Mouse (Mus musculus) hindbrain, embryonic 11.5 days (tissue): ENCODE measurements at regions not wholly inside any gene's neighbourhood (a gene's known extent, or its start where the extent isn't known, plus 50 kb on each side); places are given as distances from the start of the nearest gene placed in this dataset.

Experiments
- ATAC-seq: fragments of 200-750 bp; cut with Nextera tagmentation; 2 replicates; pipeline ENCODE4 v1.8.0; 2017; ENCODE audit warnings: mild to moderate bottlenecking, moderate TSS enrichment, moderate library complexity; ENCODE audit not compliant: low FRiP score
- DNase-seq: peaks from one replicate; pipeline ENCODE4 v3.0.0-alpha.2; 2015; ENCODE audit warnings: low spot score
- H3K27ac ChIP-seq: fragments of 300-500 bp; sonication (generic); 2 replicates; pipeline ENCODE4 v1.5.1; 2014; ENCODE audit warnings: mild to moderate bottlenecking, low read depth, low read length
- H3K27me3 ChIP-seq: fragments of 300-500 bp; sonication (generic); 2 replicates; pipeline ENCODE4 v1.6.1; 2014; ENCODE audit warnings: mild to moderate bottlenecking, low read length, moderate library complexity, mixed read lengths; ENCODE audit not compliant: control insufficient read depth, insufficient read depth
- H3K36me3 ChIP-seq: fragments of 300-500 bp; sonication (generic); 2 replicates; pipeline ENCODE4 v1.6.1; 2014; ENCODE audit warnings: mild to moderate bottlenecking, low read length, moderate library complexity, mixed read lengths; ENCODE audit not compliant: control insufficient read depth, insufficient read depth
- H3K4me1 ChIP-seq: fragments of 300-500 bp; sonication (generic); replicated peaks from 2 replicates; pipeline ENCODE4 v1.6.1; 2014; ENCODE audit warnings: low read length, mixed read lengths; ENCODE audit not compliant: control insufficient read depth, insufficient read depth
- H3K4me2 ChIP-seq: fragments of 300-500 bp; sonication (generic); replicated peaks from 2 replicates; pipeline ENCODE4 v1.6.1; 2014; ENCODE audit warnings: mild to moderate bottlenecking, low read depth, low read length
- H3K4me3 ChIP-seq: fragments of 300-500 bp; sonication (generic); 2 replicates; pipeline ENCODE4 v1.5.1; 2014; ENCODE audit warnings: low read depth, low read length
- H3K9ac ChIP-seq: fragments of 300-500 bp; sonication (generic); 2 replicates; pipeline ENCODE4 v1.6.1; 2014; ENCODE audit warnings: low read depth, low read length
- H3K9me3 ChIP-seq: fragments of 300-500 bp; sonication (generic); 2 replicates; pipeline ENCODE4 v1.6.1; 2016; ENCODE audit warnings: low read length; ENCODE audit not compliant: control insufficient read depth
- WGBS: fragments of 180-500 bp; shearing (Covaris S2); extraction: QIAGEN DNeasy Blood & Tissue Kit; methylation state at CpG from one replicate; pipeline ENCODE4 v1.1.7; 2014; 5-methylcytosine and 5-hydroxymethylcytosine counted together

DNA sequence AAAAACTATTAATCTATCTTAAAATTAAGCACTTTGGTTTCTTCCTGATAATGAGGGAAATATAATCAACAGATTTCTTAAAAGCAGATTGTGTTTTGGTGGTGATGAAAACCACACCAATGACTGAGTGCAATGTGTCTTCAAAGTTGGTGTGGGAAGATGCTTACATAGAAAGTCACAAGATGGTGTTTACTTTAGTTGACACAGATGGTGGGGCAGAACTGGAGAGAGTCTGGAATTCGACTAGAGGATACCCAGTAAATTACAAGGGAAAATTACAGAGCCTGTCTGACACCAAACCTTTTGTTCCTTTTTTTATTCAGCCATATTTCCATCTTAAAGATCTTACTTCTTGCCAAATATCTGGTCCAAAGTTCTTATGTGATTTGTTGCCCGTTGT, 1766.0 kb upstream of the Zeb2 start:
- Histone ChIP-seq H3K4me1 (no peaks in the 10 kb centered on the region), H3K9ac (no peak overlapping the region), H3K4me3 (no peak overlapping the region), H3K27ac (no peak overlapping the region), H3K9me3 (no peaks in the 10 kb centered on the region), H3K4me2 (no peak overlapping the region), H3K36me3 (no peaks in the 10 kb centered on the region), H3K27me3 (no peaks in the 10 kb centered on the region)
- no peak for DNase-seq
- ATAC-seq: no peak
- 77% methylated on average over 2 of the region's 2 CpGs for WGBS

DNA sequence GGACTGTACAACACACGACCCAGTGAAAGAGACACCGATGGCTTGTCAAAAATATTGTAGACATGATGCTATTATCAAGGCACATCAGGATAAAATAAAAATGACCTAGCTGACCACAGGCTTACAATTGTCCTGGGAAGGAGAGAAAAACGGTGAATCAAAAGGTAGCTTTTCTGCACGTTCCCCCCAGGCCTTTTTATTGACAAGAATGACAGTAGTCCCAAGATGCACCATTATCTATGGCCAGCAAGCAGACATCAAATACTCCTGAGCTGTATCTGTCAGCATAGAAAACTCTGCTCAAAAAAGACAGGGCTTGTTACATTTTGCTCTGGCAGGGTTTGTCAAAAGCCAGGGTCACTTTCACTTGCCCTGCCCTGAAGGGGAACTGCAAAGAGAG, 1753.6 kb upstream of the Zeb2 start:
- Histone ChIP-seq H3K36me3 (no peaks in the 10 kb centered on the region), H3K9ac (no peak overlapping the region), H3K27ac (no peak overlapping the region), H3K4me2 (no peak overlapping the region), H3K4me3 (no peak overlapping the region), H3K27me3 (no peaks in the 10 kb centered on the region), H3K4me1 (no peaks in the 10 kb centered on the region), H3K9me3 (no peaks in the 10 kb centered on the region)
- DNase-seq: no peak
- no peak for ATAC-seq
- 73% methylated on average over 4 of the region's 4 CpGs for whole genome bisulfite sequencing
